Mouse (Mus musculus) erythroblast, embryonic 14.5 days (primary cell): ENCODE measurements around the gene Klk5. TPM values are rescaled to one million over a fixed set of nuclear protein-coding genes. Genes with fewer than 3 reads are reported as not detected.

Experiments used
- H3K27me3 ChIP-seq: 2 replicates; pipeline ENCODE4 v1.6.1; 2012; ENCODE audit warnings: inconsistent platforms; ENCODE audit not compliant: control insufficient read depth
- H3K36me3 ChIP-seq: 2 replicates; pipeline ENCODE4 v1.6.1; 2012; ENCODE audit warnings: mild to moderate bottlenecking, inconsistent platforms; ENCODE audit not compliant: control insufficient read depth
- H3K4me1 ChIP-seq: 2 replicates; pipeline ENCODE4 v1.6.1; 2012; ENCODE audit warnings: inconsistent platforms; ENCODE audit not compliant: control insufficient read depth
- H3K4me3 ChIP-seq: replicated peaks from 2 replicates; pipeline ENCODE3; 2012; ENCODE audit warnings: moderate library complexity, mild to moderate bottlenecking, inconsistent platforms
- H3K9me3 ChIP-seq: 2 replicates; pipeline ENCODE4 v1.6.1; 2012; ENCODE audit warnings: low read length, inconsistent platforms, mixed read lengths; ENCODE audit not compliant: control insufficient read depth
- GATA1 ChIP-seq: IDR thresholded peaks from 2 replicates; pipeline ENCODE4 v1.6.1; 2012; ENCODE audit warnings: low read length, inconsistent platforms, mixed read lengths
- TAL1 ChIP-seq: IDR thresholded peaks from 3 replicates; pipeline ENCODE4 v1.6.1; 2012; ENCODE audit warnings: low read length, inconsistent platforms, mixed read lengths
- polyA plus RNA-seq: library from polyadenylated mRNA; stranded (reverse); fragments of >175 nt; gene quantifications from 2 replicates; pipeline ENCODE4 v1.2.3, GENCODE M21; 2012

The Klk5 gene
- polyA plus RNA-seq, 1 experiment = 0.05 TPM

- Histone ChIP-seq H3K4me1 (no peaks in the 10 kb centered on the region), H3K36me3 (no peaks in the 10 kb centered on the region), H3K4me3 (no peak overlapping the region), H3K27me3 (no peaks in the 10 kb centered on the region), H3K9me3 (no peaks in the 10 kb centered on the region; the same call in 1 of the 2 replicates)
- TF ChIP-seq TAL1 (no peak), GATA1 (no peak)
These were observed 31.5 kb downstream of the Klk5 start for GRCm38 (mm10) chr7:43873237-43873636.

- no peaks in the 10 kb centered on the region for H3K4me1 ChIP-seq
- no peak overlapping the region for H3K4me3 ChIP-seq
- no peaks in the 10 kb centered on the region for H3K27me3 ChIP-seq
- H3K9me3 ChIP-seq = no peaks in the 10 kb centered on the region; the same call in 1 of the 2 replicates
- no peak for TF ChIP-seq GATA1
- no peak for TF ChIP-seq TAL1
- no peaks in the 10 kb centered on the region for H3K36me3 ChIP-seq
These were observed 31.9 kb downstream of the Klk5 start for GRCm38 (mm10) chr7:43873674-43874073.

DNA sequence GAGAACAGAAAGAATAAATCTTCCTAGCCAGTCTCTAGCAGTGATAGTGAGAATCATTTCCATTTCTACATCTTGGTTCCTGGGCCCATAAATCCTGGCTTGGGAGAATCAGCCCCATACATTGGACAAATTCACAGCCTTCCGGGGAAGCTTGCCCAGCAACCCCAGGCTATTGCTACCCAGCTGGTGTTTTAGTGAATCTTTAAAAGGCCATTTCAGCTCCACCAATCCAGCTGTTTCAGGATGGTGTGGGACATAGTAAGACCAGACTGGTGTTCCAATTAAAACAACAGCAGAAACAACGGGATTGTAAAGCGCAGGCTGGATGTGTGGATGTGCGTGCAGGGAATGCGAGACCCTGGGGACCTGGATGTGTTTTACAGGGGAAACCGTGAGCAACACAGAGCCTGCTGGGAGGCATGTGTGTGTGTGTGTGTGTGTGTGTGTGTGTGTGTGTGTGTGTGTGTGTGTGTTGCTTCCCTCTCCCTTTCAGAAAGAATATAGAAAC, 33.2 kb downstream of the Klk5 start:
- H3K4me3 ChIP-seq = no peak overlapping the region
- no peaks in the 10 kb centered on the region for H3K27me3 ChIP-seq
- no peaks in the 10 kb centered on the region for H3K4me1 ChIP-seq
- no peaks in the 10 kb centered on the region; the same call in 1 of the 2 replicates for H3K9me3 ChIP-seq
- no peak for TF ChIP-seq TAL1
- TF ChIP-seq GATA1 = no peak
- H3K36me3 ChIP-seq = no peaks in the 10 kb centered on the region

DNA sequence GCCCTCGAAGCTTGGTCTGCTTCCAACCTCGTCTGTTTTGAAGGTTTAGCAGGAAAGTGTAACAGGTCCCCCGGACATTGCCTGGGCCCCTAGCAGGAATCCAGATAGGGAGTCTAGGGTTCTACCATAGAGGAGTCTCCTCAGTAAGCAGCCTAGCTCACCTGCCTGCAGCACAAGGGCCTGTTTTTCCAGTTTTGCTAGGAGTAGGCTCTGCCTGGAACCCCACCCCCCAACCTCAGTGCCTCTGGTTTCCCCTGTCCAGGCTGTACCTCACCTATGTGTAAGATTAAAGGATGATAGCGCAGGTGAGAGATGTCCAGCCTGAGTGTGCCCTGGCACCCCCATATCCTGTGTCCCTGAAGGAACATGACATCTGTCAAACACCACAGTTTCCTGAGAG, 34.7 kb downstream of the Klk5 start:
- H3K4me1 ChIP-seq = no peaks in the 10 kb centered on the region
- no peaks in the 10 kb centered on the region for H3K36me3 ChIP-seq
- no peaks in the 10 kb centered on the region for H3K27me3 ChIP-seq
- TF ChIP-seq GATA1 = no peak
- no peak overlapping the region for H3K4me3 ChIP-seq
- H3K9me3 ChIP-seq = no peaks in the 10 kb centered on the region; the same call in 1 of the 2 replicates

GRCm38 (mm10) chr7:43878281-43878680, 36.5 kb downstream of the Klk5 start:
- no peaks in the 10 kb centered on the region for H3K36me3 ChIP-seq
- no peaks in the 10 kb centered on the region; the same call in 1 of the 2 replicates for H3K9me3 ChIP-seq
- TF ChIP-seq TAL1 (no peak), GATA1 (no peak)
- H3K4me3 ChIP-seq = no peak overlapping the region
- no peaks in the 10 kb centered on the region for H3K27me3 ChIP-seq
- no peaks in the 10 kb centered on the region for H3K4me1 ChIP-seq

DNA sequence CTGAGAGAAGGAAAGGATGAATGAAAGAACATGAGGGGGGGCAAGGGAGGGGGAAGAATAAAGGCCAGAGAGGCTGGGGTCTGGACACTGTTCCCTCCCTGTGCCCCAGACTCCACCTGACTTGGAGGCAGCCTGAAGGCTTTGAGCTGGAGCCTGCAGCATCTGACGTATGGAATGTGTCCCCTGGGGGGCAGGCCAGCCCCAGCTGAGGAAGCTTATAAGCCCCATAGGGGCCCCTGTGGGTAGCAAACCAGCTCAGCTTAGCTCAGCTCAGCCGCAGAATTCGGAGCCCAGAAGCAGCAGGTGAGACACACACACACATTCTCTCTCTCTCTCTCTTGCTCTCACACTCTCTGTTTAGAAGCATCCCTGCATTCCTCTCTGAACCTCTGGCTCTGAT, 39.1 kb downstream of the Klk5 start, which contains the start of gene Klk4:
Klk4 (plus strand) TSS at position 249 of the 400 bp plus-strand sequence.
- no peaks in the 10 kb centered on the region for H3K36me3 ChIP-seq
- no peaks in the 10 kb centered on the region; the same call in 1 of the 2 replicates for H3K9me3 ChIP-seq
- H3K4me3 ChIP-seq = no peak within 1 kb of the TSS
- TF ChIP-seq TAL1 = no peak
- TF ChIP-seq GATA1 = no peak
- no peaks in the 10 kb centered on the region for H3K4me1 ChIP-seq
- no peaks in the 10 kb centered on the region for H3K27me3 ChIP-seq

DNA sequence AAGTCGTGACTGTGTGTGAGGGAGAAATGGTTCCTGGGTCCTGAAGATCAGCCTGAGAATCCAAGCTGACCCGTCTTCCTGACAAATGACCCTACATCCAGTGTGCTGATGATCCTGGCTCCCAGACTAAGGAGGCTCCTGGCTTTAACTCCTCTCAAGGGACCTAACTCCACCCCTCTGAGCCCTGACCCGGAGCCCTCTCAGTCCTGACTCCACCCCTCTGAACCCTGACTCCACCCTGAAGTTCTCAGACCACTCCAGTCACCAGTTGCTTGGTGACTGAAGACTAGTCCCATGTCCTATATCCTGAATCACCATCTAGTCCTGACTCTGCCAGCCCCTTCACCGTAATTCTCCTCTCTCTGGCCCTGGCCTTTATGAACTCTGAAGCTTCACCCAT, 40.6 kb downstream of the Klk5 start:
- H3K27me3 ChIP-seq = no peaks in the 10 kb centered on the region
- no peak for TF ChIP-seq TAL1
- no peak for TF ChIP-seq GATA1

DNA sequence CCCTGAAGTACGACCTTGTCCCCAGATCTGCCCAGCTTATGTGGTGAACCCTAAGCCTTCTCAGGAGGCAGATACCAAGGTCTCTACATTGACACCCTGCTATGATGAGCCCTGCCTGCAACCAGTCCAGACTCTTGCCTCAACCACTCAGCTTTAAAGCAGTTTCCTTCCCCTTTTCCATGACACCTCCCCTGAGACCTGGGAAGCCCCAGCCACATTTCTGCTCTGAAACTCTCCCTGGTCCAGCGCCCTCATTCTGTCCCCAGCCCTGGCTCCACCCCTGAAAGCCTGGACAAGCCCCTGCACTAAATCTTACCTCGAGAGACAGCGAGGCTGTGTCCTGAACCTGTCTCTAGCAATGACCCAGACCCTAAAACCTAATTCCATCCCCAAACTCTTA, 41.0 kb downstream of the Klk5 start:
- Histone ChIP-seq H3K4me3 (no peak overlapping the region), H3K9me3 (no peaks in the 10 kb centered on the region), H3K36me3 (no peaks in the 10 kb centered on the region), H3K4me1 (no peaks in the 10 kb centered on the region), H3K27me3 (no peaks in the 10 kb centered on the region)
- TF ChIP-seq TAL1 = no peak
- TF ChIP-seq GATA1 = no peak

More for the DNA sequence above, 40.6 kb downstream of the Klk5 start:
- no peaks in the 10 kb centered on the region for H3K36me3 ChIP-seq
- no peaks in the 10 kb centered on the region for H3K9me3 ChIP-seq
- H3K4me1 ChIP-seq = no peaks in the 10 kb centered on the region
- no peak overlapping the region for H3K4me3 ChIP-seq

DNA sequence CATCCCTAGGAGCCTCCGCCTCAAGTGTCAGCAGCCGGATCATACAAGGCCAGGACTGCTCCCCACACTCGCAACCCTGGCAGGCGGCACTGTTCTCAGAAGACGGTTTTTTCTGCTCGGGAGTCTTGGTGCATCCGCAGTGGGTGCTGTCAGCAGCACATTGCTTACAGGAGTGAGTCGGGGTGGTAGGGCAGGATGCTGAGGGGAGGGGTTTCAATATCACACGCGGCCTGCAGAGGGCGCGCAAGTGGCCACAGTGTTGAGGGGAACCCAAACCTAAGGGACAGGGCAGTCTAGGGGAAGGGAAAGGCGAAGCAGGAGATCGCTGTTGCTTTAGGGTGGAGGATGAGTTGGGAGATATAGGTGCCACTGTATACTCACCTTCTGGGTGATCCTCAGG, 41.8 kb downstream of the Klk5 start:
- no peak for TF ChIP-seq GATA1
- no peak for TF ChIP-seq TAL1
- H3K9me3 ChIP-seq = no peaks in the 10 kb centered on the region
- H3K27me3 ChIP-seq = no peaks in the 10 kb centered on the region
- no peak overlapping the region for H3K4me3 ChIP-seq
- H3K36me3 ChIP-seq = no peaks in the 10 kb centered on the region
- no peaks in the 10 kb centered on the region for H3K4me1 ChIP-seq

- Histone ChIP-seq H3K36me3 (no peaks in the 10 kb centered on the region), H3K27me3 (no peaks in the 10 kb centered on the region), H3K9me3 (no peaks in the 10 kb centered on the region), H3K4me3 (no peak overlapping the region), H3K4me1 (no peaks in the 10 kb centered on the region)
- TF ChIP-seq GATA1 (no peak), TAL1 (no peak)
These were observed 49.6 kb downstream of the Klk5 start for GRCm38 (mm10) chr7:43891365-43891764.
